Mouse (Mus musculus) fat pad, adult 2 months (tissue): ENCODE measurements around the gene Foxi1.

Source experiments
- DNase-seq: peaks from one replicate; pipeline ENCODE4 v3.0.0-alpha.2; 2011; ENCODE audit warnings: low read depth, low spot score; ENCODE audit errors: extremely low read depth

Gene Foxi1

GRCm38 (mm10) chr11:34165278-34165677 is 42.6 kb downstream of the Foxi1 start:
- DNase-seq = no peak

DNA sequence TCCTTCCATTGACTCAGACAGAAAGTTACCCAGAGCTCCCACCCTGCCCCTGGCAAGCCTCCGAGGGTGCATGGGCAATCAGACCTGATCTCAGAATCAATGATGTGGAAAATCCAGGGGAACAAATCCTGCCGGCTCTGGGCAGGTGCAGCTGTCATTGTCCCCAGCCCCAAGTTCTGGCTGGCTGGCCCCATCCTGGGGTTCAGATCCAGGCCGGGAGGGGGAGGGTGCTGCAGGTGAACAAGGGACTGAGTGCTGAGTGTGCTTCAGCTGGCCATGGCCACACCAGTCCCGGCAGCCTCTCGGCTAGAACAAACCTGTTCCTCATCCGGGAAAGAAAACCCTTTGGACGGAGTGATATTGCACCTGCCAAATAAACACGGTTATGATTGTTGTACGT is 49.0 kb downstream of the Foxi1 start:
- no peak for DNase-seq

DNA sequence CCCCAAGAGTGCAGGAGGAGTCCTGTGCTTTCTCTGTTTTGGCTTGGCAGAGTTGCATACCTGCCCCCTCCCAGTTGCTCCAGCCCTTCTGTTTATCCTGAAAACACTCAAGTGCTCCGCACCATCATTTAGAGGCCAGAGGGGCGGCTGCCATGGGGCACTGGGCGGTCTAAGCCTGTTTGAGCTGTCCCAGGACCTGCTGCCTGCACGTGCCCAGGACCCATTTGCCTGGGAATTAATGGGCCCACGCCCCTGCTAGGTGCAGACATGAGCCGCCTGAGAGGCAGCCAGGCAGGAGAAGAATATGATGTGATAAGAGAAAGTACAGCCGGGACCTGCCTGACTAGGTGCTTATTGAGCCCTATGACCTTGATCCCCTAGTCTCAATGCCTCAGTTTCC is 52.7 kb downstream of the Foxi1 start:
- DNase-seq = no peak
